Mouse (Mus musculus) hindbrain, embryonic 16.5 days (tissue): ENCODE measurements around the gene Fcgr4. TPM values are rescaled to one million over a fixed set of nuclear protein-coding genes. Genes with fewer than 3 reads are reported as not detected.

Experiments
- ATAC-seq: fragments of 200-750 bp; cut with Nextera tagmentation; 2 replicates; pipeline ENCODE4 v1.8.0; 2017; ENCODE audit warnings: moderate TSS enrichment, moderate library complexity
- H3K27ac ChIP-seq: fragments of 300-500 bp; sonication (generic); 2 replicates; pipeline ENCODE4 v1.5.1; 2014; ENCODE audit warnings: low read depth, mild to moderate bottlenecking, control low read depth, low read length, moderate library complexity
- H3K27me3 ChIP-seq: fragments of 300-500 bp; sonication (generic); replicated peaks from 2 replicates; pipeline ENCODE4 v1.6.1; 2014; ENCODE audit warnings: low read length; ENCODE audit not compliant: control insufficient read depth, insufficient read depth
- H3K36me3 ChIP-seq: fragments of 300-500 bp; sonication (generic); 2 replicates; pipeline ENCODE4 v1.6.1; 2014; ENCODE audit warnings: mild to moderate bottlenecking, low read length, moderate library complexity, mixed read lengths; ENCODE audit not compliant: control insufficient read depth, insufficient read depth
- H3K4me1 ChIP-seq: fragments of 300-500 bp; sonication (generic); 2 replicates; pipeline ENCODE4 v1.6.1; 2014; ENCODE audit warnings: low read depth, low read length; ENCODE audit not compliant: control insufficient read depth, insufficient read depth
- H3K4me2 ChIP-seq: fragments of 300-500 bp; sonication (generic); 2 replicates; pipeline ENCODE4 v1.6.1; 2014; ENCODE audit warnings: mild to moderate bottlenecking, low read length, control low read depth, moderate library complexity
- H3K4me3 ChIP-seq: fragments of 300-500 bp; sonication (generic); 2 replicates; pipeline ENCODE4 v1.5.1; 2014; ENCODE audit warnings: mild to moderate bottlenecking, low read length, control low read depth, moderate library complexity
- H3K9ac ChIP-seq: fragments of 300-500 bp; sonication (generic); 2 replicates; pipeline ENCODE4 v1.6.1; 2014; ENCODE audit warnings: low read depth, mild to moderate bottlenecking, control low read depth, low read length, moderate library complexity
- H3K9me3 ChIP-seq: fragments of 300-500 bp; sonication (generic); 2 replicates; pipeline ENCODE4 v1.6.1; 2014; ENCODE audit warnings: mild to moderate bottlenecking, low read length, moderate library complexity; ENCODE audit not compliant: control insufficient read depth
- WGBS: fragments of 180-500 bp; shearing (Covaris S2); extraction: QIAGEN DNeasy Blood & Tissue Kit; methylation state at CpG from one replicate; pipeline ENCODE4 v1.1.7; 2014; 5-methylcytosine and 5-hydroxymethylcytosine counted together
- polyA plus RNA-seq: library from polyadenylated mRNA; unstranded; fragments of >200 nt; fragmentation: Nextera tagmentation; extraction: Ambion mirVana; gene quantifications from 2 replicates; pipeline ENCODE4 v1.2.1, GENCODE M21; 2015

Gene Fcgr4
- polyA plus RNA-seq, 1 experiment from 2014 or later, result 0.40 TPM

- H3K4me1 ChIP-seq, result no peaks in the 10 kb centered on the region
- no peak overlapping the region for H3K9ac ChIP-seq
- ATAC-seq, result no peak
These were observed 18.9 kb upstream of the Fcgr4 start for GRCm38 (mm10) chr1:170999811-171000210.

GRCm38 (mm10) chr1:171005081-171005480, 13.6 kb upstream of the Fcgr4 start:
- ATAC-seq, result no peak
- no peak overlapping the region for H3K4me3 ChIP-seq
- no peaks in the 10 kb centered on the region for H3K9me3 ChIP-seq
- no peak overlapping the region for H3K9ac ChIP-seq
- H3K4me2 ChIP-seq, result no peak overlapping the region
- no peaks in the 10 kb centered on the region for H3K36me3 ChIP-seq
- no peaks in the 10 kb centered on the region for H3K4me1 ChIP-seq
- WGBS, result 71% methylated on average over 6 of the region's 6 CpGs
- H3K27ac ChIP-seq, result no peak overlapping the region
- H3K27me3 ChIP-seq, result no peaks in the 10 kb centered on the region

More at GRCm38 (mm10) chr1:170999811-171000210, 18.9 kb upstream of the Fcgr4 start:
- H3K27ac ChIP-seq, result no peak overlapping the region
- no peak overlapping the region for H3K4me3 ChIP-seq
- H3K36me3 ChIP-seq, result no peaks in the 10 kb centered on the region
- no peak overlapping the region for H3K4me2 ChIP-seq
- H3K27me3 ChIP-seq, result no peaks in the 10 kb centered on the region
- H3K9me3 ChIP-seq, result no peaks in the 10 kb centered on the region

- Histone ChIP-seq H3K9me3 (no peaks in the 10 kb centered on the region), H3K4me3 (no peak overlapping the region), H3K4me1 (no peaks in the 10 kb centered on the region), H3K9ac (no peak overlapping the region), H3K27me3 (no peaks in the 10 kb centered on the region), H3K36me3 (no peaks in the 10 kb centered on the region), H3K4me2 (no peak overlapping the region), H3K27ac (no peak overlapping the region)
- ATAC-seq, result no peak
These were observed 13.1 kb upstream of the Fcgr4 start for GRCm38 (mm10) chr1:171005586-171005985.

- WGBS, result 92% methylated on average over 4 of the region's 4 CpGs
These were observed 12.4 kb upstream of the Fcgr4 start for GRCm38 (mm10) chr1:171006335-171006734.

GRCm38 (mm10) chr1:171006905-171007304, 11.8 kb upstream of the Fcgr4 start:
- ATAC-seq, result no peak
- Histone ChIP-seq H3K9ac (no peak overlapping the region), H3K27ac (no peak overlapping the region), H3K4me3 (no peak overlapping the region), H3K9me3 (no peaks in the 10 kb centered on the region), H3K4me1 (no peaks in the 10 kb centered on the region), H3K36me3 (no peaks in the 10 kb centered on the region), H3K27me3 (no peaks in the 10 kb centered on the region), H3K4me2 (no peak overlapping the region)
- WGBS, result 86% methylated on average over 2 of the region's 2 CpGs

More at GRCm38 (mm10) chr1:171006335-171006734, 12.4 kb upstream of the Fcgr4 start:
- Histone ChIP-seq H3K4me3 (no peak overlapping the region), H3K27me3 (no peaks in the 10 kb centered on the region), H3K27ac (no peak overlapping the region), H3K4me2 (no peak overlapping the region), H3K9me3 (no peaks in the 10 kb centered on the region), H3K9ac (no peak overlapping the region), H3K36me3 (no peaks in the 10 kb centered on the region), H3K4me1 (no peaks in the 10 kb centered on the region)
- ATAC-seq, result no peak

- Histone ChIP-seq H3K4me3 (no peak overlapping the region), H3K27ac (no peak overlapping the region), H3K9me3 (no peaks in the 10 kb centered on the region), H3K4me1 (no peaks in the 10 kb centered on the region), H3K9ac (no peak overlapping the region), H3K27me3 (no peaks in the 10 kb centered on the region), H3K4me2 (no peak overlapping the region), H3K36me3 (no peaks in the 10 kb centered on the region)
- WGBS, result 81% methylated on average over 4 of the region's 4 CpGs
- no peak for ATAC-seq
These were observed 7.0 kb upstream of the Fcgr4 start for GRCm38 (mm10) chr1:171011733-171012132.

- Histone ChIP-seq H3K36me3 (no peaks in the 10 kb centered on the region), H3K4me3 (no peak overlapping the region), H3K27ac (no peak overlapping the region), H3K9me3 (no peaks in the 10 kb centered on the region), H3K4me2 (no peak overlapping the region), H3K9ac (no peak overlapping the region), H3K4me1 (no peaks in the 10 kb centered on the region), H3K27me3 (no peaks in the 10 kb centered on the region)
- 91% methylated on average over 6 of the region's 6 CpGs for WGBS
- no peak for ATAC-seq
These were observed 1.9 kb upstream of the Fcgr4 start for GRCm38 (mm10) chr1:171016676-171017356.

GRCm38 (mm10) chr1:171017468-171018158, 1.1 kb upstream of the Fcgr4 start:
- H3K4me1 ChIP-seq, result no peaks in the 10 kb centered on the region
- WGBS, result 65% methylated on average over 6 of the region's 6 CpGs

GRCm38 (mm10) chr1:171019311-171019950, 711 bp downstream of the Fcgr4 start:
- H3K4me3 ChIP-seq, result no peak overlapping the region
- no peaks in the 10 kb centered on the region for H3K4me1 ChIP-seq
- WGBS, result 79% methylated on average over 7 of the region's 7 CpGs
- no peak overlapping the region for H3K27ac ChIP-seq
- H3K4me2 ChIP-seq, result no peak overlapping the region
- no peaks in the 10 kb centered on the region for H3K27me3 ChIP-seq
- H3K9me3 ChIP-seq, result no peaks in the 10 kb centered on the region
- H3K36me3 ChIP-seq, result no peaks in the 10 kb centered on the region
- ATAC-seq, result no peak
- H3K9ac ChIP-seq, result no peak overlapping the region; the same call in 1 of the 2 replicates

More at GRCm38 (mm10) chr1:171017468-171018158, 1.1 kb upstream of the Fcgr4 start:
- Histone ChIP-seq H3K36me3 (no peaks in the 10 kb centered on the region), H3K27me3 (no peaks in the 10 kb centered on the region), H3K9me3 (no peaks in the 10 kb centered on the region), H3K4me3 (no peak overlapping the region), H3K9ac (no peak overlapping the region), H3K4me2 (no peak overlapping the region), H3K27ac (no peak overlapping the region)
- no peak for ATAC-seq
